Mouse (Mus musculus) lung, adult 2 months (tissue): ENCODE measurements around the gene Dus2.

Experiments
- CTCF ChIP-seq: fragments of 200-500 bp; IDR thresholded peaks from 2 replicates; pipeline ENCODE4 v1.5.1; 2011; ENCODE audit warnings: mild to moderate bottlenecking, low read length, control low read depth; ENCODE audit not compliant: insufficient read depth
- POLR2A ChIP-seq: fragments of 200-500 bp; IDR thresholded peaks from 2 replicates; pipeline ENCODE4 v1.6.1; 2011; ENCODE audit warnings: low read depth, mild to moderate bottlenecking, control low read depth, low read length, borderline replicate concordance; ENCODE audit errors: extremely low read depth

DNA sequence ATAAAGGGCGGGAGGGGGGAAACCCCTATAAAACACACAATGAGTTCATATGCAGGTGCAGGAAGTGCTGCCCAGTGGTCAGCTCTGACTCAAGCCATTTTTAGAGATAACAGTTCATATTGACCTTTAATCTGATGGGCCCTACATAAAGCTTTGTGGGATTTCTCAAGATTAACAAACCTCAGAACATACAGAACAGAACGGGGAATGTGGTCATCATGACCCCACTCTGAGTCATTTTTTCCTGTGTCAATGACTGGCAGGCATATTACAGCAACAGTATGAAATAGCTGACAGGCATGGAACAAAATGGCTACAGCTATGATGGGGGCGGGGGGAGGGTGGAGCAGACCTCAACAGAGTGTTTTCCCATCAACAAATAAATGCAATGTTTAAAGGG is 16.0 kb downstream of the Dus2 start:
- TF ChIP-seq CTCF, result no peak
- no peak for TF ChIP-seq POLR2A
